Mouse (Mus musculus): Measurements from ENCODE around the gene Hacd3. TPM values are rescaled to one million over a fixed set of nuclear protein-coding genes. Genes with fewer than 3 reads are reported as not detected.
"Not testable (repeated sequence)": the region's sequence is repeated elsewhere in the genome, so short reads cannot be mapped to it uniquely, and the experiment has no call there.

Gene Hacd3
- polyA plus RNA-seq, 1 experiment from 2014 or later: 71.9 TPM

DNA sequence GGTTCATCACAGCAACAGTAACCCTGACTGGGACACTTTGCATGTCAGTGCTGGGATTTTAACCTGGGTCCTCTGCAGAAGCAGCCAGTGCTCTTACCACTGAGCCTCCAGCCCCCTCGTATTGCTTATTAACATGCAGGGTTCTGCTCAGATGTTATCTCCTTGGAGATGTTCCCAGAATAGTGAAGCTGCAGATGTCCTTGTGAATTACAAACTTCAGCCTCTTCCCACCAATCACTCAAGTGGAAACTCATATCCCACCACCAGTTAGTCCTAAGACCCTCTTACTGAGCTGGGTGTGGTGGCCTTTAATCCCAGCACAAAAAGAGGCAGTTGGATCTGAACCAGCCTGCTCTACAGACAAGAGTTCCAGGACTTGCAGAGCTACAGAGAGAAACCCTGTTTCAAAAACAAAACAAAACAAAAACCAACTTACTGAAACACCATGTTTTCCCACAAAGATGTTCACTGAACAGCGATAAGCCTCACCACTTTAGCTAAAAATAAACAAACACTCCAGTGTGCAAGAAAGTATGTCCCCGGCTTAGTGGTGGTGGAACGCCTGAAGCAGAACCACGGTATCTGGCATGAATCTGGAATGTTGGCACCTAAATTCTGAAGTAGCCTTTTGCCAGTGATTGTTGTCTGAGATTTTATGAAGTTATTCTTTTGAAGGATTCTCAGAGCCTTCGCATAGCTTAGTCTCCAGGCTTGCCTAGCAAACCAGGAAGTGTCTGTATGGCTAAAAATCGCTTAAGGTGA lies 5.9 kb downstream of the Hacd3 start:
- peaks cover 1% of the 10 kb centered on the region; the same call in 1 of the 2 replicates for H3K36me3 ChIP-seq
- WGBS (ENCODE audit: insufficient replicate concordance): 65% methylated on average over 7 of the region's 7 CpGs
- peaks cover 68% of the 10 kb centered on the region for H3K4me1 ChIP-seq
- no peak overlapping the region for H3K4me3 ChIP-seq
- no peak overlapping the region for H3K4me2 ChIP-seq
- ATAC-seq: no peak
- H3K27ac ChIP-seq: no peak overlapping the region
- no peaks in the 10 kb centered on the region for H3K9me3 ChIP-seq (replicated peaks)
- H3K9ac ChIP-seq: no peak overlapping the region
- no peaks in the 10 kb centered on the region for H3K27me3 ChIP-seq (replicated peaks)

DNA sequence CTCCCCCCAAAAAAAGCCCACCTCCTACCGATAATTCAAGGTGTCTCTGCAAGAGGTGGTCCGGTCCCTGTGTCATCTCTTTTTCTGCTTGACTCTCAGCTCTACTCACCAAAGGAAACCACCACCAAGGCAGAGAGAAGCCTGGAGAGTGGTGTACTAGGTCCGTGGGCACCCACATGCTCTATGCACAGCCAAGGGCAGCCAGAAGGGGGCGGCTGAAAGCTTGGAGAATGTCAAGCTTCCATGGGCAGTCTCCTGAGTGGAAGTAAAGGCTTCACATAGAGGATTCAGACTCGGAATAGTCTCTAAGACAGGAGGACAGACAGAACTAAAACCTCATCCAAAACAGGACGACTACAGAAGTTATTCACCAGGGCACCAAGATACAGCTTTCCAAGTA lies 10.2 kb downstream of the Hacd3 start:
- Histone ChIP-seq H3K27ac (no peak overlapping the region), H3K27me3 (replicated peaks) (no peaks in the 10 kb centered on the region), H3K36me3 (peaks cover 33% of the 10 kb centered on the region), H3K9ac (no peak overlapping the region), H3K4me2 (no peak overlapping the region), H3K4me1 (peaks cover 30% of the 10 kb centered on the region), H3K9me3 (replicated peaks) (no peaks in the 10 kb centered on the region), H3K4me3 (no peak overlapping the region)
- 43% methylated on average over 6 of the region's 6 CpGs for WGBS (ENCODE audit: insufficient replicate concordance)
- no peak for ATAC-seq

- no peak for ATAC-seq
- Histone ChIP-seq H3K9me3 (replicated peaks) (no peaks in the 10 kb centered on the region), H3K4me3 (no peak overlapping the region), H3K9ac (no peak overlapping the region), H3K4me2 (no peak overlapping the region), H3K4me1 (peaks cover 24% of the 10 kb centered on the region), H3K27me3 (replicated peaks) (no peaks in the 10 kb centered on the region), H3K27ac (no peak overlapping the region), H3K36me3 (peaks cover 40% of the 10 kb centered on the region)
- WGBS (ENCODE audit: insufficient replicate concordance): 62% methylated on average over 8 of the region's 8 CpGs
Observed at GRCm38 (mm10) chr9:65010632-65011031, 10.9 kb downstream of the Hacd3 start.

DNA sequence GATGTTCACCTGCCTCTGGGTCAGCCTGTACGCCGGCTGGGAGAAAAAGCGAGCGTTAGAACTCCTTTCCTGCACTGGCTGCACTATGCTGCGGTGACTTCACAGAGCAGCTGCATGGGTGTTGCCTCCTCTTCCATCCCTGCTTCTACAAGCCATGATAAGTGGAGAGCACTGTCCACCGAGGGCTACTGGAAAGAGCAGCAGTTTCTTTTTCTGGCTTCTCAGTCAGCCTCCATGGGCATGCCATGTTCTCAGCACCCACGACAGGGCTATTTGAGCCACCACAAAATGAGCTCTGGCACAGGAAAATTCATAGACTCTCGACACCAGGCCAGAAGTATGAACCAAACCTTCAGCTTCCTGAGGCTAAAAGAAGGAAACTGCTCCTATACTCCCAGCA lies 15.8 kb downstream of the Hacd3 start:
- Histone ChIP-seq H3K9me3 (replicated peaks) (no peaks in the 10 kb centered on the region), H3K4me1 (peaks cover 10% of the 10 kb centered on the region; the same call in 1 of the 2 replicates), H3K4me3 (no peak overlapping the region), H3K36me3 (peaks cover 82% of the 10 kb centered on the region), H3K27me3 (replicated peaks) (no peaks in the 10 kb centered on the region), H3K4me2 (no peak overlapping the region), H3K9ac (no peak overlapping the region), H3K27ac (no peak overlapping the region)
- ATAC-seq: no peak
- WGBS (ENCODE audit: insufficient replicate concordance): 84% methylated on average over 8 of the region's 8 CpGs

DNA sequence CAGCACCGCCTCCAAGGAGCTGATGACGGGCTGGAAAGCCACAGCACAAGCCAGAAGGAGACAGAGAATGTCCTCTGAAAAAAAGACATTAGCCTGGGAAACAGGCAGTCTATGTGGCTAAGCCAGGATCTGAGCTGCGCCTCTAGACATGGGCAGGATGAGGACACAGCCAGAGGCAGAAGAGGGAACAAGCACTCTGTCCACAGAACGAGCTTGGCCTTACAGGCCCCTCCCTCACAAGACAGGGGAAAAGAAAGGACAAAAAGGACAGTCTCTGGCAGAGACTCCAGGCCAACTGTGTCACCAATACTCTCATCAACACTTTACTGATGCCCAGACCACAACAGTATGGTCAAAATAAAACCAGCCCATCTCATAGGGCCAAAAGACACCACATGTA lies 20.0 kb downstream of the Hacd3 start:
- ATAC-seq: no peak
- 69% methylated on average over 4 of the region's 4 CpGs for WGBS (ENCODE audit: insufficient replicate concordance)
- Histone ChIP-seq H3K4me1 (0 out of 2 replicates have a peak, but pooled peaks cover 4% of the 10 kb centered on the region), H3K9ac (no peak overlapping the region), H3K27ac (no peak overlapping the region; the same call in 1 of the 2 replicates), H3K4me3 (no peak overlapping the region), H3K27me3 (replicated peaks) (no peaks in the 10 kb centered on the region), H3K4me2 (no peak overlapping the region), H3K36me3 (peaks cover 93% of the 10 kb centered on the region), H3K9me3 (replicated peaks) (no peaks in the 10 kb centered on the region)

DNA sequence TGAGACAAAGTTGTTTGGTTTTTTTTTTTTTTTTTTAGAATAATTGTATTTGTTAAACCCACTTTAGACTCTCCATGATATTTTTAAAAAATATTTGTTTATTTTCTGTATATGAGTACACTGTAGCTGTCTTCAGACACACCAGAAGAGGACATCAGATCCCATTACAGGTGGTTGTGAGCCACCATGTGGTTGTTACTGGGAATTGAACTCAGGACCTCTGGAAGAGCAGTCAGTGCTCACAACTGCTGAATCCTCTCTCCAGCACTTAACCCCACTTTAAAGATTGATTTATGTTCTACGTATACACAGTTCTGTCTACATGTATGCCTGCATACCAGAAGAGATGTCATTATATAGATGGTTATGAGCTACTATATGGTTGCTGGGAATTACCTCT lies 26.0 kb downstream of the Hacd3 start:
- H3K27me3 ChIP-seq (replicated peaks); H3K4me1 ChIP-seq; H3K4me3 ChIP-seq; H3K9me3 ChIP-seq (replicated peaks); H3K27ac ChIP-seq; ATAC-seq; H3K9ac ChIP-seq; H3K4me2 ChIP-seq: not testable (repeated sequence)
- peaks cover 91% of the 10 kb centered on the region for H3K36me3 ChIP-seq
- 78% methylated on average over 1 of the region's 1 CpGs for WGBS (ENCODE audit: insufficient replicate concordance)

GRCm38 (mm10) chr9:64990291-64990690 lies 31.2 kb downstream of the Hacd3 start:
- H3K4me2 ChIP-seq: no peak overlapping the region
- no peak overlapping the region for H3K27ac ChIP-seq
- H3K4me3 ChIP-seq: no peak overlapping the region
- 83% methylated on average over 7 of the region's 7 CpGs for WGBS (ENCODE audit: insufficient replicate concordance)
- no peak overlapping the region for H3K9ac ChIP-seq
- peaks cover 92% of the 10 kb centered on the region for H3K36me3 ChIP-seq
- ATAC-seq: no peak
- H3K27me3 ChIP-seq (replicated peaks): no peaks in the 10 kb centered on the region
- H3K4me1 ChIP-seq: peaks cover 32% of the 10 kb centered on the region
- no peaks in the 10 kb centered on the region for H3K9me3 ChIP-seq (replicated peaks)

DNA sequence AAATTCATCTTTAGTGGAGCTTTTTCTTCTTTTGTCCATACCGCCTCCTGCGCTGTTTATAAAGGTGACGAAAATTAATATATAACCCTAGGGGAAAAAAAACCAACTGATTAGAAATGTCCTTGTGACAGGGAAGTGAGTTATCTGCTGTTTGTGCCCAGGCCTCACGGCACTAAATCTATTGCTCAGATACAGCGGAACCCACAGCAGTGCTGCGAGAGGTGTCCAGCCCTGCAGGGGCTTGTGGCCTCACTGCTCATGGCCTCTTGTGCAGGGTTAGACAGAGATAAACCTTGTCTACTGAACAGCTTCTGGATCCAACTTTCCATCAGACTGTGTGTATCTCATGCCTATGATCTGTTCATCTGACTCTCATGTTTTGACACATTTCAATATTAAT lies 33.0 kb downstream of the Hacd3 start:
- 60% methylated on average over 6 of the region's 6 CpGs for WGBS (ENCODE audit: insufficient replicate concordance)

GRCm38 (mm10) chr9:64987651-64988050 lies 33.8 kb downstream of the Hacd3 start:
- WGBS (ENCODE audit: insufficient replicate concordance): 85% methylated on average over 2 of the region's 2 CpGs
- H3K36me3 ChIP-seq: peaks cover 96% of the 10 kb centered on the region
- H3K4me1 ChIP-seq: peaks cover 50% of the 10 kb centered on the region
- no peaks in the 10 kb centered on the region for H3K9me3 ChIP-seq (replicated peaks)
- no peak for ATAC-seq
- no peak overlapping the region for H3K4me3 ChIP-seq
- H3K27me3 ChIP-seq (replicated peaks): no peaks in the 10 kb centered on the region
- H3K9ac ChIP-seq: no peak overlapping the region
- H3K27ac ChIP-seq: no peak overlapping the region
- H3K4me2 ChIP-seq: no peak overlapping the region

More for the DNA sequence above, 33.0 kb downstream of the Hacd3 start:
- no peaks in the 10 kb centered on the region for H3K9me3 ChIP-seq (replicated peaks)
- no peak for ATAC-seq
- no peak overlapping the region for H3K4me2 ChIP-seq
- H3K9ac ChIP-seq: no peak overlapping the region
- no peaks in the 10 kb centered on the region for H3K27me3 ChIP-seq (replicated peaks)
- peaks cover 46% of the 10 kb centered on the region for H3K4me1 ChIP-seq
- H3K27ac ChIP-seq: no peak overlapping the region
- no peak overlapping the region for H3K4me3 ChIP-seq
- H3K36me3 ChIP-seq: peaks cover 96% of the 10 kb centered on the region

GRCm38 (mm10) chr9:64985807-64986206 lies 35.7 kb downstream of the Hacd3 start:
- no peaks in the 10 kb centered on the region for H3K9me3 ChIP-seq (replicated peaks)
- peaks cover 98% of the 10 kb centered on the region for H3K36me3 ChIP-seq
- 0 out of 2 replicates have a peak overlapping the region, but pooled peaks have one; percentile 0 for H3K4me3 ChIP-seq
- 0 out of 2 replicates have a peak overlapping the region, but pooled peaks have one; percentile 47 for H3K9ac ChIP-seq
- ATAC-seq: no peak
- H3K4me1 ChIP-seq: peaks cover 56% of the 10 kb centered on the region
- H3K4me2 ChIP-seq: peak overlapping the region; percentile 52
- 87% methylated on average over 9 of the region's 9 CpGs for WGBS (ENCODE audit: insufficient replicate concordance)
- H3K27ac ChIP-seq: peak overlapping the region; percentile 88
- no peaks in the 10 kb centered on the region for H3K27me3 ChIP-seq (replicated peaks)

GRCm38 (mm10) chr9:64985037-64985794 lies 36.3 kb downstream of the Hacd3 start:
- Histone ChIP-seq H3K36me3 (peaks cover 98% of the 10 kb centered on the region), H3K9me3 (replicated peaks) (no peaks in the 10 kb centered on the region), H3K9ac (peak overlapping the region; percentile 47), H3K4me2 (peak overlapping the region; percentile 52), H3K27ac (peak overlapping the region; percentile 88), H3K4me3 (peak overlapping the region; percentile 18; the same call in 1 of the 2 replicates), H3K4me1 (peaks cover 56% of the 10 kb centered on the region), H3K27me3 (replicated peaks) (no peaks in the 10 kb centered on the region)
- peak; percentile 98 for ATAC-seq
- WGBS (ENCODE audit: insufficient replicate concordance): 23% methylated on average over 8 of the region's 8 CpGs

- Histone ChIP-seq H3K4me3 (no peak overlapping the region), H3K4me2 (no peak overlapping the region), H3K36me3 (peaks cover 99% of the 10 kb centered on the region), H3K9me3 (replicated peaks) (no peaks in the 10 kb centered on the region), H3K27me3 (replicated peaks) (no peaks in the 10 kb centered on the region), H3K27ac (no peak overlapping the region; the same call in 1 of the 2 replicates), H3K4me1 (peaks cover 35% of the 10 kb centered on the region), H3K9ac (no peak overlapping the region)
- no peak for ATAC-seq
- WGBS (ENCODE audit: insufficient replicate concordance): 62% methylated on average over 1 of the region's 1 CpGs
Observed at GRCm38 (mm10) chr9:64981904-64982303, 39.6 kb downstream of the Hacd3 start.
